Mouse (Mus musculus): ENCODE measurements around the gene Gm49354. TPM values are rescaled to one million over a fixed set of nuclear protein-coding genes. Genes with fewer than 3 reads are reported as not detected.
A peak's percentile ranks its signal among the peaks of the same experiment; 100 is the strongest.

The Gm49354 gene
- polyA plus RNA-seq, 1 experiment from 2014 or later, result not detected

- WGBS, result 51% methylated on average over 9 of the region's 9 CpGs
- H3K9ac ChIP-seq (ENCODE audit: low read length), result no peak overlapping the region
- peak overlapping the region; percentile 79 for H3K4me2 ChIP-seq (ENCODE audit: low read depth, low read length)
- H3K9me3 ChIP-seq (replicated peaks; ENCODE audit: control insufficient read depth, low read length), result no peaks in the 10 kb centered on the region
- H3K27me3 ChIP-seq (ENCODE audit: control insufficient read depth, insufficient read depth, low read length), result no peaks in the 10 kb centered on the region
- ATAC-seq (ENCODE audit: insufficient read depth, low FRiP score), result no peak
- peak overlapping the region; percentile 99 for H3K27ac ChIP-seq (ENCODE audit: low read length)
- no peaks in the 10 kb centered on the region for H3K36me3 ChIP-seq (ENCODE audit: control insufficient read depth, insufficient read depth, low read length)
- H3K4me3 ChIP-seq (replicated peaks; ENCODE audit: low read length), result peak overlapping the region; percentile 84
- H3K4me1 ChIP-seq (ENCODE audit: control insufficient read depth, insufficient read depth, low read length), result peaks cover 51% of the 10 kb centered on the region
These were observed 11.2 kb downstream of the Gm49354 start for GRCm38 (mm10) chr13:59770847-59771246.

GRCm38 (mm10) chr13:59770164-59770562, 11.9 kb downstream of the Gm49354 start:
- Histone ChIP-seq H3K36me3 (ENCODE audit: control insufficient read depth, insufficient read depth, low read length) (no peaks in the 10 kb centered on the region), H3K4me1 (ENCODE audit: control insufficient read depth, insufficient read depth, low read length) (peaks cover 56% of the 10 kb centered on the region), H3K9ac (ENCODE audit: low read length) (peak overlapping the region; percentile 88), H3K4me3 (replicated peaks; ENCODE audit: low read length) (peak overlapping the region; percentile 84), H3K27me3 (ENCODE audit: control insufficient read depth, insufficient read depth, low read length) (no peaks in the 10 kb centered on the region), H3K4me2 (ENCODE audit: low read depth, low read length) (peak overlapping the region; percentile 79), H3K27ac (ENCODE audit: low read length) (peak overlapping the region; percentile 99), H3K9me3 (replicated peaks; ENCODE audit: control insufficient read depth, low read length) (no peaks in the 10 kb centered on the region)
- WGBS, result under 1% methylated on average over 28 of the region's 28 CpGs
- ATAC-seq (ENCODE audit: insufficient read depth, low FRiP score), result peak; percentile 71

GRCm38 (mm10) chr13:59769296-59770163, 12.5 kb downstream of the Gm49354 start, which contains the start of gene Isca1:
Isca1 (minus strand) TSS chr13:59769810.
- Histone ChIP-seq H3K4me1 (ENCODE audit: control insufficient read depth, insufficient read depth, low read length) (peaks cover 56% of the 10 kb centered on the region), H3K9me3 (replicated peaks; ENCODE audit: control insufficient read depth, low read length) (no peaks in the 10 kb centered on the region), H3K27ac (ENCODE audit: low read length) (peak within 1 kb of the TSS; percentile 99), H3K4me3 (replicated peaks; ENCODE audit: low read length) (peak within 1 kb of the TSS; percentile 84), H3K9ac (ENCODE audit: low read length) (peak within 1 kb of the TSS; percentile 88), H3K27me3 (ENCODE audit: control insufficient read depth, insufficient read depth, low read length) (no peaks in the 10 kb centered on the region), H3K4me2 (ENCODE audit: low read depth, low read length) (peak within 1 kb of the TSS; percentile 90), H3K36me3 (ENCODE audit: control insufficient read depth, insufficient read depth, low read length) (no peaks in the 10 kb centered on the region)
- ATAC-seq (ENCODE audit: insufficient read depth, low FRiP score), result peak; percentile 97
- under 1% methylated on average over 91 of the region's 91 CpGs for WGBS

- Histone ChIP-seq H3K9me3 (replicated peaks; ENCODE audit: control insufficient read depth, low read length) (no peaks in the 10 kb centered on the region), H3K4me1 (ENCODE audit: control insufficient read depth, insufficient read depth, low read length) (peaks cover 56% of the 10 kb centered on the region), H3K36me3 (ENCODE audit: control insufficient read depth, insufficient read depth, low read length) (no peaks in the 10 kb centered on the region), H3K4me2 (ENCODE audit: low read depth, low read length) (peak overlapping the region; percentile 90), H3K27me3 (ENCODE audit: control insufficient read depth, insufficient read depth, low read length) (no peaks in the 10 kb centered on the region), H3K4me3 (replicated peaks; ENCODE audit: low read length) (peak overlapping the region; percentile 84), H3K27ac (ENCODE audit: low read length) (peak overlapping the region; percentile 92), H3K9ac (ENCODE audit: low read length) (peak overlapping the region; percentile 88)
- 23% methylated on average over 13 of the region's 13 CpGs for WGBS
- no peak for ATAC-seq (ENCODE audit: insufficient read depth, low FRiP score)
These were observed 13.5 kb downstream of the Gm49354 start for GRCm38 (mm10) chr13:59768531-59768930.

- 37% methylated on average over 11 of the region's 11 CpGs for WGBS
- Histone ChIP-seq H3K9ac (ENCODE audit: low read length) (peak overlapping the region; percentile 23), H3K27me3 (ENCODE audit: control insufficient read depth, insufficient read depth, low read length) (no peaks in the 10 kb centered on the region), H3K27ac (ENCODE audit: low read length) (peak overlapping the region; percentile 81), H3K4me2 (ENCODE audit: low read depth, low read length) (peak overlapping the region; percentile 90), H3K4me1 (ENCODE audit: control insufficient read depth, insufficient read depth, low read length) (peaks cover 56% of the 10 kb centered on the region), H3K9me3 (replicated peaks; ENCODE audit: control insufficient read depth, low read length) (no peaks in the 10 kb centered on the region), H3K36me3 (ENCODE audit: control insufficient read depth, insufficient read depth, low read length) (peaks cover 5% of the 10 kb centered on the region), H3K4me3 (replicated peaks; ENCODE audit: low read length) (peak overlapping the region; percentile 84)
- no peak; the same call in 1 of the 2 replicates for ATAC-seq (ENCODE audit: insufficient read depth, low FRiP score)
These were observed 15.1 kb downstream of the Gm49354 start for GRCm38 (mm10) chr13:59766786-59767515.

GRCm38 (mm10) chr13:59762791-59763190, 19.3 kb downstream of the Gm49354 start:
- no peak for ATAC-seq (ENCODE audit: insufficient read depth, low FRiP score)
- Histone ChIP-seq H3K9me3 (replicated peaks; ENCODE audit: control insufficient read depth, low read length) (no peaks in the 10 kb centered on the region), H3K36me3 (ENCODE audit: control insufficient read depth, insufficient read depth, low read length) (peaks cover 12% of the 10 kb centered on the region)

GRCm38 (mm10) chr13:59756906-59757305, 25.1 kb downstream of the Gm49354 start:
- H3K4me1 ChIP-seq (ENCODE audit: control insufficient read depth, insufficient read depth, low read length), result no peaks in the 10 kb centered on the region
- 94% methylated on average over 7 of the region's 7 CpGs for WGBS
- no peak overlapping the region for H3K4me3 ChIP-seq (replicated peaks; ENCODE audit: low read length)
- no peak overlapping the region for H3K4me2 ChIP-seq (ENCODE audit: low read depth, low read length)
- H3K27me3 ChIP-seq (ENCODE audit: control insufficient read depth, insufficient read depth, low read length), result no peaks in the 10 kb centered on the region
- ATAC-seq (ENCODE audit: insufficient read depth, low FRiP score), result no peak
- H3K9ac ChIP-seq (ENCODE audit: low read length), result no peak overlapping the region
- no peak overlapping the region for H3K27ac ChIP-seq (ENCODE audit: low read length)
- H3K9me3 ChIP-seq (replicated peaks; ENCODE audit: control insufficient read depth, low read length), result no peaks in the 10 kb centered on the region
- peaks cover 13% of the 10 kb centered on the region; the same call in 1 of the 2 replicates for H3K36me3 ChIP-seq (ENCODE audit: control insufficient read depth, insufficient read depth, low read length)

More at GRCm38 (mm10) chr13:59762791-59763190, 19.3 kb downstream of the Gm49354 start:
- H3K27me3 ChIP-seq (ENCODE audit: control insufficient read depth, insufficient read depth, low read length), result no peaks in the 10 kb centered on the region
- no peak overlapping the region for H3K4me3 ChIP-seq (replicated peaks; ENCODE audit: low read length)
- H3K4me2 ChIP-seq (ENCODE audit: low read depth, low read length), result no peak overlapping the region
- H3K9ac ChIP-seq (ENCODE audit: low read length), result no peak overlapping the region
- WGBS, result 81% methylated on average over 7 of the region's 7 CpGs
- H3K27ac ChIP-seq (ENCODE audit: low read length), result no peak overlapping the region
- H3K4me1 ChIP-seq (ENCODE audit: control insufficient read depth, insufficient read depth, low read length), result peaks cover 25% of the 10 kb centered on the region

- no peaks in the 10 kb centered on the region for H3K4me1 ChIP-seq (ENCODE audit: control insufficient read depth, insufficient read depth, low read length)
- H3K9ac ChIP-seq (ENCODE audit: low read length), result no peak overlapping the region
- H3K27ac ChIP-seq (ENCODE audit: low read length), result no peak overlapping the region
- no peak overlapping the region for H3K4me2 ChIP-seq (ENCODE audit: low read depth, low read length)
- H3K36me3 ChIP-seq (ENCODE audit: control insufficient read depth, insufficient read depth, low read length), result 0 out of 2 replicates have a peak, but pooled peaks cover 4% of the 10 kb centered on the region
- ATAC-seq (ENCODE audit: insufficient read depth, low FRiP score), result no peak
- H3K27me3 ChIP-seq (ENCODE audit: control insufficient read depth, insufficient read depth, low read length), result no peaks in the 10 kb centered on the region
- 68% methylated on average over 12 of the region's 12 CpGs for WGBS
- H3K9me3 ChIP-seq (replicated peaks; ENCODE audit: control insufficient read depth, low read length), result no peaks in the 10 kb centered on the region
- H3K4me3 ChIP-seq (replicated peaks; ENCODE audit: low read length), result no peak overlapping the region
These were observed 31.7 kb downstream of the Gm49354 start for GRCm38 (mm10) chr13:59750310-59750709.

GRCm38 (mm10) chr13:59746711-59747110, 35.3 kb downstream of the Gm49354 start, which contains the start of gene 1700014D04Rik:
1700014D04Rik (minus strand) TSS chr13:59746752.
- Histone ChIP-seq H3K9me3 (replicated peaks; ENCODE audit: control insufficient read depth, low read length) (no peaks in the 10 kb centered on the region), H3K4me2 (ENCODE audit: low read depth, low read length) (no peak within 1 kb of the TSS), H3K4me3 (replicated peaks; ENCODE audit: low read length) (no peak within 1 kb of the TSS), H3K27me3 (ENCODE audit: control insufficient read depth, insufficient read depth, low read length) (no peaks in the 10 kb centered on the region), H3K27ac (ENCODE audit: low read length) (no peak within 1 kb of the TSS), H3K9ac (ENCODE audit: low read length) (no peak within 1 kb of the TSS), H3K36me3 (ENCODE audit: control insufficient read depth, insufficient read depth, low read length) (no peaks in the 10 kb centered on the region), H3K4me1 (ENCODE audit: control insufficient read depth, insufficient read depth, low read length) (no peaks in the 10 kb centered on the region)
- 89% methylated on average over 9 of the region's 9 CpGs for WGBS
- ATAC-seq (ENCODE audit: insufficient read depth, low FRiP score), result no peak

All from stomach, embryonic 16.5 days (tissue).